23 mouse cellular contexts compared by ENCODE assay signal in the genomic region with DNA sequence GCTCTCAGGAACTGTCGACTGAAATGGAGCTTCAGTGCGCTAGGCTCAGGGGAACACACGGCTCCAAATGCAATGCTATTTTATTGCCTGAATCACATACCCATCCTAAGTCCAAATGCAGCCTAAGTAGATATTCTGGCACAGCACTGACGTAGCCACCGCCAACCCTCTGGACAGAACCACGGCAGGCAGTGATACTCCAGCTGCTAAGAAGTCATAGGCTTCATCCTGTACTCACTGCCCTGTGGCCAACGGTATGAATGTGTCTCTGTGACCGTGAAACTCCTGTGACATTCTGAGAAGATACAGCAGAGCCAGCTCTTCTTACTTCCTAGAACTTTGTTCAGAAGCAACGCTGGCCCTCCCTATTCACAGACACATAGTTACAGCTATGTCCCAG. TPM values are rescaled to one million over a fixed set of nuclear protein-coding genes. Genes with fewer than 3 reads are reported as not detected.
A peak's percentile ranks its signal among the peaks of the same experiment; 100 is the strongest.
DNase-seq lines count a peak whose midpoint lies in the region; ATAC-seq and TF ChIP-seq lines count a peak whose summit lies in the region.
"Had no signal": no experiment of that assay in that cellular context is flagged by ENCODE, and none has a peak within 500 bp of the region (broad histone marks: within the 10 kb centered on the region; RNA-seq: fewer than 3 reads in every experiment).

No protein-coding gene starts in this region.

- H3K36me3 ChIP-seq in forebrain, embryonic 11.5 days (ENCODE audit: control insufficient read depth, insufficient read depth, low read length) = peaks cover 10% of the 10 kb centered on the region; the same call in 1 of the 2 replicates
- H3K36me3 ChIP-seq in forebrain, embryonic 12.5 days (replicated peaks) = peaks cover 74% of the 10 kb centered on the region
- H3K36me3 ChIP-seq in heart, embryonic 12.5 days = peaks cover 65% of the 10 kb centered on the region
- peaks cover 47% of the 10 kb centered on the region for H3K36me3 ChIP-seq in heart, postnatal 0 days (replicated peaks; ENCODE audit: control insufficient read depth, insufficient read depth, low read length)

- H3K4me3 ChIP-seq in forebrain, embryonic 11.5 days (ENCODE audit: low read depth, low read length) = no peak overlapping the region
- no peak overlapping the region for H3K4me3 ChIP-seq in forebrain, embryonic 12.5 days (replicated peaks)
- no peak overlapping the region for H3K4me3 ChIP-seq in heart, embryonic 12.5 days
- H3K4me3 ChIP-seq in heart, postnatal 0 days (ENCODE audit: low read depth, low read length) = no peak overlapping the region
- H3K4me3 ChIP-seq: embryonic facial prominence, embryonic 10.5 days; forebrain, embryonic 15.5 days; hindbrain, embryonic 15.5 days; kidney, embryonic 15.5 days had no signal

- TF ChIP-seq EP300 in heart, postnatal 0 days (IDR thresholded peaks at IDR 0.05; ENCODE audit: low read depth) = no peak

- no peak overlapping the region for H3K9ac ChIP-seq in forebrain, embryonic 11.5 days (ENCODE audit: low read length)
- H3K9ac ChIP-seq in forebrain, embryonic 12.5 days = no peak overlapping the region
- no peak overlapping the region for H3K9ac ChIP-seq in heart, embryonic 12.5 days
- H3K9ac ChIP-seq in heart, postnatal 0 days (replicated peaks; ENCODE audit: low read depth, low read length) = no peak overlapping the region
- H3K9ac ChIP-seq: forebrain, embryonic 15.5 days; hindbrain, embryonic 15.5 days; kidney, embryonic 15.5 days had no signal

- no peak for ATAC-seq in forebrain, embryonic 11.5 days (replicated peaks; ENCODE audit: low FRiP score)
- ATAC-seq in forebrain, embryonic 12.5 days (ENCODE audit: low FRiP score) = no peak
- ATAC-seq in heart, embryonic 12.5 days (ENCODE audit: insufficient number of reproducible peaks, low FRiP score) = no peak
- no peak for ATAC-seq in heart, postnatal 0 days (ENCODE audit: insufficient read depth, low read depth)
- ATAC-seq: CD4-positive, CD25-positive, alpha-beta regulatory T cell, adult 4 months; forebrain, embryonic 15.5 days; intestine, embryonic 16.5 days had no signal

- no peak overlapping the region for H3K27ac ChIP-seq in forebrain, embryonic 11.5 days (ENCODE audit: low read depth, low read length)
- no peak overlapping the region for H3K27ac ChIP-seq in forebrain, embryonic 12.5 days
- peak overlapping the region; percentile 68 for H3K27ac ChIP-seq in heart, embryonic 12.5 days (ENCODE audit: poor library complexity, severe bottlenecking)
- H3K27ac ChIP-seq in heart, postnatal 0 days (ENCODE audit: low read depth) = peak overlapping the region; percentile 52
- H3K27ac ChIP-seq: embryonic facial prominence, embryonic 10.5 days; forebrain, embryonic 15.5 days; hindbrain, embryonic 15.5 days; kidney, embryonic 15.5 days had no signal

- 94% methylated on average over 9 of the region's 9 CpGs for WGBS in forebrain, embryonic 11.5 days
- WGBS in forebrain, embryonic 12.5 days = 96% methylated on average over 9 of the region's 9 CpGs
- WGBS in heart, embryonic 12.5 days = 86% methylated on average over 9 of the region's 9 CpGs
- 79% methylated on average over 9 of the region's 9 CpGs for WGBS in heart, postnatal 0 days

- H3K4me2 ChIP-seq in forebrain, embryonic 11.5 days (ENCODE audit: low read depth, low read length, severe bottlenecking) = no peak overlapping the region
- H3K4me2 ChIP-seq in forebrain, embryonic 12.5 days = no peak overlapping the region
- no peak overlapping the region for H3K4me2 ChIP-seq in heart, embryonic 12.5 days
- no peak overlapping the region for H3K4me2 ChIP-seq in heart, postnatal 0 days (ENCODE audit: low read depth, low read length)
- H3K4me2 ChIP-seq: forebrain, embryonic 15.5 days; hindbrain, embryonic 15.5 days; kidney, embryonic 15.5 days had no signal

- intact Hi-C loops in heart, postnatal 14 days (cut with DNase I) = no loop called here
- intact Hi-C loops in heart, postnatal 36 days (cut with DNase I) = no loop called here

- H3K27me3 ChIP-seq in forebrain, embryonic 11.5 days (ENCODE audit: control insufficient read depth, insufficient read depth, low read length) = no peaks in the 10 kb centered on the region
- H3K27me3 ChIP-seq in forebrain, embryonic 12.5 days = no peaks in the 10 kb centered on the region
- H3K27me3 ChIP-seq in heart, embryonic 12.5 days (replicated peaks) = no peaks in the 10 kb centered on the region
- no peaks in the 10 kb centered on the region for H3K27me3 ChIP-seq in heart, postnatal 0 days (ENCODE audit: control insufficient read depth, insufficient read depth, low read length)
- H3K27me3 ChIP-seq: forebrain, embryonic 15.5 days; hindbrain, embryonic 15.5 days; kidney, embryonic 15.5 days had no signal

- no peak for TF ChIP-seq CTCF in heart, postnatal 0 days (IDR thresholded peaks at IDR 0.05; ENCODE audit: low read depth)

- DNase-seq in forebrain, embryonic 11.5 days (ENCODE audit: low spot score) = peak; percentile 41
- peak; percentile 60 for DNase-seq in gastrocnemius, postnatal 25 days
- no peak for DNase-seq in gastrocnemius, postnatal 4 days (ENCODE audit: low spot score in 2 of 2)
- no peak for DNase-seq in heart, postnatal 14 days
- DNase-seq in heart, postnatal 0 days (ENCODE audit: low spot score) = no peak
- DNase-seq in heart, postnatal 36 days = no peak
- DNase-seq: adrenal gland, adult 8-10 months; adrenal gland, postnatal 36 days; B cell, adult 2 months; cerebellum, adult 2 months; cerebellum, postnatal 10 days; heart, adult 18-20 months; kidney, adult 2 months had no signal

- H3K4me1 ChIP-seq in forebrain, embryonic 11.5 days (replicated peaks; ENCODE audit: control insufficient read depth, insufficient read depth, low read length) = no peaks in the 10 kb centered on the region
- H3K4me1 ChIP-seq in forebrain, embryonic 12.5 days = no peaks in the 10 kb centered on the region
- peaks cover 40% of the 10 kb centered on the region for H3K4me1 ChIP-seq in heart, embryonic 12.5 days (replicated peaks)
- H3K4me1 ChIP-seq in heart, postnatal 0 days (ENCODE audit: control insufficient read depth, insufficient read depth) = peaks cover 13% of the 10 kb centered on the region; the same call in 1 of the 2 replicates
- H3K4me1 ChIP-seq: embryonic facial prominence, embryonic 10.5 days; forebrain, embryonic 15.5 days; hindbrain, embryonic 15.5 days; kidney, embryonic 15.5 days had no signal

- no peaks in the 10 kb centered on the region for H3K9me3 ChIP-seq in forebrain, embryonic 11.5 days (ENCODE audit: control insufficient read depth, low read length)
- no peaks in the 10 kb centered on the region for H3K9me3 ChIP-seq in forebrain, embryonic 12.5 days
- no peaks in the 10 kb centered on the region for H3K9me3 ChIP-seq in heart, embryonic 12.5 days (replicated peaks)
- no peaks in the 10 kb centered on the region for H3K9me3 ChIP-seq in heart, postnatal 0 days (replicated peaks; ENCODE audit: control insufficient read depth, low read length)
- H3K9me3 ChIP-seq: embryonic facial prominence, embryonic 10.5 days; forebrain, embryonic 15.5 days; G1E; hindbrain, embryonic 15.5 days; kidney, embryonic 15.5 days had no signal

RNA-seq across cellular contexts. Expression of a gene that starts 10.0 kb away (rescaled TPM):
- polyA plus RNA-seq in forebrain, embryonic 11.5 days (2014; fragmentation: Nextera tagmentation; extraction: Ambion mirVana) = 33.8 and 39.8 TPM in 2 replicates
- polyA plus RNA-seq in forebrain, embryonic 12.5 days (2016; fragmentation: Nextera tagmentation; extraction: Ambion mirVana) = 47.3 and 47.4 TPM in 2 replicates
- total RNA-seq in gastrocnemius, postnatal 25 days (2021) = 10 to 100 TPM; 14.0 to 16.5 TPM
- total RNA-seq in gastrocnemius, postnatal 4 days (2021) = 10 to 100 TPM; 16.7 to 16.9 TPM
- polyA plus RNA-seq in heart, embryonic 12.5 days (2016; fragmentation: Nextera tagmentation; extraction: Ambion mirVana) = 32.0 and 32.3 TPM in 2 replicates
- 10 to 100 TPM; 19.0 to 19.6 TPM for total RNA-seq in heart, postnatal 14 days (2021)
- 46.7 and 70.5 TPM in 2 replicates for total RNA-seq in heart, postnatal 0 days (2014; rRNA removed; ENCODE audit: low replicate concordance)
- 22.3 and 28.6 TPM in 2 replicates for polyA plus RNA-seq in heart, postnatal 0 days (2015; fragmentation: Nextera tagmentation; extraction: Ambion mirVana)
- 10 to 100 TPM; 13.8 to 15.4 TPM for total RNA-seq in heart, postnatal 36 days (2021)

RNA-seq across cellular contexts. Expression of a gene that starts 27.2 kb away (rescaled TPM):
- polyA plus RNA-seq in forebrain, embryonic 11.5 days (2014; fragmentation: Nextera tagmentation; extraction: Ambion mirVana) = 1.0 TPM in 1 of 2 replicates, not detected in the other
- 0.82 and 0.91 TPM in 2 replicates for polyA plus RNA-seq in forebrain, embryonic 12.5 days (2016; fragmentation: Nextera tagmentation; extraction: Ambion mirVana)
- under 1 TPM; 0.29 to 0.31 TPM for total RNA-seq in gastrocnemius, postnatal 25 days (2021)
- under 1 TPM; 0.52 to 0.98 TPM for total RNA-seq in gastrocnemius, postnatal 4 days (2021)
- 0.17 and 0.63 TPM in 2 replicates for polyA plus RNA-seq in heart, embryonic 12.5 days (2016; fragmentation: Nextera tagmentation; extraction: Ambion mirVana)
- total RNA-seq in heart, postnatal 14 days (2021) = not detected
- total RNA-seq in heart, postnatal 0 days (2014; rRNA removed; ENCODE audit: low replicate concordance) = not detected in 2 replicates
- 0.65 and 0.68 TPM in 2 replicates for polyA plus RNA-seq in heart, postnatal 0 days (2015; fragmentation: Nextera tagmentation; extraction: Ambion mirVana)
- total RNA-seq in heart, postnatal 36 days (2021) = not detected
- total RNA-seq: heart, adult 18-20 months had no signal
- polyA plus RNA-seq: cerebellum, adult 2 months; G1E had no signal

RNA-seq across cellular contexts. Expression of a gene that starts 40.2 kb away (rescaled TPM):
- 2,808 and 3,088 TPM in 2 replicates for polyA plus RNA-seq in forebrain, embryonic 11.5 days (2014; fragmentation: Nextera tagmentation; extraction: Ambion mirVana)
- polyA plus RNA-seq in forebrain, embryonic 12.5 days (2016; fragmentation: Nextera tagmentation; extraction: Ambion mirVana) = 2,923 and 2,975 TPM in 2 replicates
- 100 to 1,000 TPM; 236 to 249 TPM for total RNA-seq in gastrocnemius, postnatal 25 days (2021)
- total RNA-seq in gastrocnemius, postnatal 4 days (2021) = 100 to 1,000 TPM; 861 to 883 TPM
- 1,404 and 1,426 TPM in 2 replicates for polyA plus RNA-seq in heart, embryonic 12.5 days (2016; fragmentation: Nextera tagmentation; extraction: Ambion mirVana)
- total RNA-seq in heart, postnatal 14 days (2021) = 100 to 1,000 TPM; 451 to 520 TPM
- 700 and 751 TPM in 2 replicates for total RNA-seq in heart, postnatal 0 days (2014; rRNA removed; ENCODE audit: low replicate concordance)
- 639 and 714 TPM in 2 replicates for polyA plus RNA-seq in heart, postnatal 0 days (2015; fragmentation: Nextera tagmentation; extraction: Ambion mirVana)
- 100 to 1,000 TPM; 218 to 338 TPM for total RNA-seq in heart, postnatal 36 days (2021)

RNA-seq across cellular contexts. Expression of a gene that starts 48.9 kb away (rescaled TPM):
- 52.4 and 56.4 TPM in 2 replicates for polyA plus RNA-seq in forebrain, embryonic 11.5 days (2014; fragmentation: Nextera tagmentation; extraction: Ambion mirVana)
- 49.2 and 50.8 TPM in 2 replicates for polyA plus RNA-seq in forebrain, embryonic 12.5 days (2016; fragmentation: Nextera tagmentation; extraction: Ambion mirVana)
- total RNA-seq in gastrocnemius, postnatal 25 days (2021) = 10 to 100 TPM; 67.9 to 72.7 TPM
- total RNA-seq in gastrocnemius, postnatal 4 days (2021) = 10 to 100 TPM; 68.0 to 80.5 TPM
- polyA plus RNA-seq in heart, embryonic 12.5 days (2016; fragmentation: Nextera tagmentation; extraction: Ambion mirVana) = 43.2 and 45.2 TPM in 2 replicates
- total RNA-seq in heart, postnatal 14 days (2021) = 10 to 100 TPM; 54.4 to 62.7 TPM
- 59.0 and 66.0 TPM in 2 replicates for total RNA-seq in heart, postnatal 0 days (2014; rRNA removed; ENCODE audit: low replicate concordance)
- polyA plus RNA-seq in heart, postnatal 0 days (2015; fragmentation: Nextera tagmentation; extraction: Ambion mirVana) = 17.6 and 20.5 TPM in 2 replicates
- 10 to 100 TPM; 60.4 to 62.2 TPM for total RNA-seq in heart, postnatal 36 days (2021)

RNA-seq across cellular contexts. Expression of a gene that starts 53.9 kb away (rescaled TPM):
- polyA plus RNA-seq in forebrain, embryonic 11.5 days (2014; fragmentation: Nextera tagmentation; extraction: Ambion mirVana) = 0.19 TPM in 1 of 2 replicates, not detected in the other
- polyA plus RNA-seq in forebrain, embryonic 12.5 days (2016; fragmentation: Nextera tagmentation; extraction: Ambion mirVana) = 0.18 TPM in 1 of 2 replicates, not detected in the other
- 1 to 10 TPM in 1 of 2 experiments, under 1 TPM in 1; 0.54 to 1.1 TPM for total RNA-seq in gastrocnemius, postnatal 25 days (2021)
- total RNA-seq in gastrocnemius, postnatal 4 days (2021) = 1 to 10 TPM in 1 of 2 experiments, not detected in 1; 4.6 TPM
- polyA plus RNA-seq in heart, embryonic 12.5 days (2016; fragmentation: Nextera tagmentation; extraction: Ambion mirVana) = not detected in 2 replicates
- 1 to 10 TPM in 1 of 2 experiments, under 1 TPM in 1; 0.98 to 2.5 TPM for total RNA-seq in heart, postnatal 14 days (2021)
- total RNA-seq in heart, postnatal 0 days (2014; rRNA removed; ENCODE audit: low replicate concordance) = not detected in 2 replicates
- 0.08 TPM in 1 of 2 replicates, not detected in the other for polyA plus RNA-seq in heart, postnatal 0 days (2015; fragmentation: Nextera tagmentation; extraction: Ambion mirVana)
- total RNA-seq in heart, postnatal 36 days (2021) = 1 to 10 TPM in 1 of 2 experiments, under 1 TPM in 1; 0.35 to 1.2 TPM
- polyA plus RNA-seq: CD4-positive, CD25-positive, alpha-beta regulatory T cell, adult 4 months; forebrain, embryonic 15.5 days; G1E; hindbrain, embryonic 11.5 days; hindbrain, embryonic 15.5 days; intestine, embryonic 16.5 days; kidney, embryonic 15.5 days had no signal

Comparison
In these comparisons a context has a peak if more than half of its experiments do, and no peak if none do; other contexts are left out.
1. DNase-seq: peak in forebrain, embryonic 11.5 days (single experiment) and gastrocnemius, postnatal 25 days (single experiment); none in gastrocnemius, postnatal 4 days (0 of 2), heart, postnatal 14 days (0 of 2), heart, postnatal 0 days (single experiment) and heart, postnatal 36 days (0 of 2).
2. H3K27ac ChIP-seq: peak in heart, embryonic 12.5 days (single experiment) and heart, postnatal 0 days (single experiment); none in forebrain, embryonic 11.5 days (single experiment) and forebrain, embryonic 12.5 days (single experiment).